Mouse (Mus musculus): ENCODE results near the gene Nfkbib.

Nfkbib gene

GRCm38 (mm10) chr7:28716590-28717281 lies 50.6 kb downstream of the Nfkbib start, which contains the start of gene Fbxo17:
Gene Fbxo17 (plus strand): TSS chr7:28716804.
- DNase-seq, result peak; percentile 67

GRCm38 (mm10) chr7:28715598-28715997 lies 51.7 kb downstream of the Nfkbib start:
- DNase-seq, result no peak

- no peak for DNase-seq
Observed at GRCm38 (mm10) chr7:28714667-28715066, 52.6 kb downstream of the Nfkbib start.

- DNase-seq, result no peak
Observed at GRCm38 (mm10) chr7:28710962-28711361, 56.4 kb downstream of the Nfkbib start.

GRCm38 (mm10) chr7:28709454-28709853 lies 57.9 kb downstream of the Nfkbib start:
- DNase-seq, result no peak

Data from lung, postnatal 14 days (tissue).